ENCODE assay signal across 20 mouse cellular contexts in genomic region chr8:85466056-85466455, GRCm38 (mm10). TPM values are rescaled to one million over a fixed set of nuclear protein-coding genes. Genes with fewer than 3 reads are reported as not detected.
DNase-seq lines count a peak whose midpoint lies in the region; TF ChIP-seq lines count a peak whose summit lies in the region.
"Had no signal": no experiment of that assay in that cellular context is flagged by ENCODE, and none has a peak within 500 bp of the region (broad histone marks: within the 10 kb centered on the region; RNA-seq: fewer than 3 reads in every experiment).

No protein-coding gene starts in this region.

- H3K9ac ChIP-seq in liver, adult 2 months (ENCODE audit: low read depth, low read length): no peak overlapping the region

- H3K4me3 ChIP-seq in kidney, adult 2 months (ENCODE audit: insufficient read depth, low read depth, low read length): no peak overlapping the region
- no peak overlapping the region for H3K4me3 ChIP-seq in liver, adult 2 months (ENCODE audit: insufficient read depth, low read depth, low read length)

- no peaks in the 10 kb centered on the region for H3K79me2 ChIP-seq in liver, adult 2 months (ENCODE audit: control insufficient read depth, insufficient read depth, low read length)

- H3K4me1 ChIP-seq in kidney, adult 2 months (ENCODE audit: control insufficient read depth, insufficient read depth, low read length): peaks cover 6% of the 10 kb centered on the region
- H3K4me1 ChIP-seq in liver, adult 2 months (ENCODE audit: control insufficient read depth, insufficient read depth, low read length): peaks cover 9% of the 10 kb centered on the region

- H3K27me3 ChIP-seq in kidney, adult 2 months (replicated peaks; ENCODE audit: control insufficient read depth, insufficient read depth, low read length): no peaks in the 10 kb centered on the region; the same call in 1 of the 2 replicates
- no peaks in the 10 kb centered on the region for H3K27me3 ChIP-seq in liver, adult 2 months (ENCODE audit: control insufficient read depth, insufficient read depth, low read length)
- H3K27me3 ChIP-seq: CH12.LX, Patski had no signal

- DNase-seq in kidney, adult 18-20 months: peak; percentile 36
- no peak for DNase-seq in kidney, postnatal 14 days
- DNase-seq in kidney, adult 2 months: peak; percentile 81
- no peak for DNase-seq in kidney, adult 11 months
- DNase-seq in kidney, adult 9 months: peak; percentile 62
- DNase-seq in kidney, postnatal 4 days: no peak
- peak; percentile 79 for DNase-seq in liver, adult 2 months (ENCODE audit: extremely low read depth, low read depth, low spot score)
- DNase-seq in liver: no peak
- DNase-seq: adrenal gland, adult 2 months; adrenal gland, adult 8-10 months; adrenal gland, postnatal 10 days; adrenal gland, postnatal 14 days; adrenal gland, postnatal 25 days; adrenal gland, postnatal 36 days; B cell, adult 2 months; cerebellum, adult 11 months; cerebellum, adult 11-12 months had no signal

- TF ChIP-seq POLR2A in kidney, adult 2 months (IDR thresholded peaks at IDR 0.05; ENCODE audit: low read depth, low read length): no peak
- TF ChIP-seq POLR2A in liver, adult 2 months (IDR thresholded peaks at IDR 0.05; ENCODE audit: extremely low read depth, insufficient read depth, low read length): no peak

- WGBS in kidney, adult 2 months: 58% methylated on average over 4 of the region's 4 CpGs
- 47% methylated on average over 4 of the region's 4 CpGs for WGBS in liver, adult 2 months

- H3K36me3 ChIP-seq in kidney, adult 2 months (ENCODE audit: control insufficient read depth, insufficient read depth, low read length): no peaks in the 10 kb centered on the region
- no peaks in the 10 kb centered on the region for H3K36me3 ChIP-seq in liver, adult 2 months (ENCODE audit: control insufficient read depth, insufficient read depth, low read length)
- H3K36me3 ChIP-seq: G1E had no signal

- no peak overlapping the region for H3K27ac ChIP-seq in kidney, adult 2 months (ENCODE audit: insufficient read depth, low read depth, low read length)
- H3K27ac ChIP-seq in liver, adult 2 months (replicated peaks; ENCODE audit: insufficient read depth, low read depth, low read length): no peak overlapping the region

- no peak for TF ChIP-seq CTCF in kidney, adult 2 months (conservative IDR thresholded peaks at IDR 0.05; ENCODE audit: insufficient read depth, insufficient read length, low read depth, low read length)
- TF ChIP-seq CTCF in liver, adult 2 months (IDR thresholded peaks at IDR 0.05; ENCODE audit: low read depth, low read length): no peak

RNA-seq across cellular contexts. Expression of gene Gpt2, which starts 26.3 kb away (rescaled TPM):
- 51.5 and 55.9 TPM in 2 replicates for polyA plus RNA-seq in kidney, adult 2 months (2012; rRNA removed)
- total RNA-seq in liver, adult 2 months (2014; rRNA removed): 345 and 351 TPM in 2 replicates
- 135 and 180 TPM in 2 replicates for polyA plus RNA-seq in liver, adult 2 months (2012; rRNA removed)
- polyA plus RNA-seq: G1E had no signal

RNA-seq across cellular contexts. Expression of gene 4921524J17Rik, which starts 33.4 kb away (rescaled TPM):
- polyA plus RNA-seq in kidney, adult 2 months (2012; rRNA removed): 4.2 and 6.9 TPM in 2 replicates
- total RNA-seq in liver, adult 2 months (2014; rRNA removed): 6.2 and 8.6 TPM in 2 replicates
- polyA plus RNA-seq in liver, adult 2 months (2012; rRNA removed): 2.9 TPM in 2 replicates

Comparison
In these comparisons a context has a peak if more than half of its experiments do, and no peak if none do; other contexts are left out.
1. DNase-seq: peak in kidney, adult 18-20 months (single experiment), kidney, adult 2 months (single experiment), kidney, adult 9 months (single experiment) and liver, adult 2 months (single experiment); none in kidney, postnatal 14 days (single experiment), kidney, adult 11 months (single experiment), kidney, postnatal 4 days (0 of 2) and liver (single experiment).